Mouse (Mus musculus): Measurements from ENCODE around the gene Clec10a. TPM values are rescaled to one million over a fixed set of nuclear protein-coding genes. Genes with fewer than 3 reads are reported as not detected.
A peak's percentile ranks its signal among the peaks of the same experiment; 100 is the strongest.
"Not testable (repeated sequence)": the region's sequence is repeated elsewhere in the genome, so short reads cannot be mapped to it uniquely, and the experiment has no call there.

The Clec10a gene
- polyA plus RNA-seq, 1 experiment from 2014 or later: 0.61 TPM

- peak; percentile 36; the same call in 1 of the 2 replicates for ATAC-seq (ENCODE audit: low FRiP score, low read depth)
Observed at GRCm38 (mm10) chr11:70168136-70168535, 12.1 kb downstream of the Clec10a start.

DNA sequence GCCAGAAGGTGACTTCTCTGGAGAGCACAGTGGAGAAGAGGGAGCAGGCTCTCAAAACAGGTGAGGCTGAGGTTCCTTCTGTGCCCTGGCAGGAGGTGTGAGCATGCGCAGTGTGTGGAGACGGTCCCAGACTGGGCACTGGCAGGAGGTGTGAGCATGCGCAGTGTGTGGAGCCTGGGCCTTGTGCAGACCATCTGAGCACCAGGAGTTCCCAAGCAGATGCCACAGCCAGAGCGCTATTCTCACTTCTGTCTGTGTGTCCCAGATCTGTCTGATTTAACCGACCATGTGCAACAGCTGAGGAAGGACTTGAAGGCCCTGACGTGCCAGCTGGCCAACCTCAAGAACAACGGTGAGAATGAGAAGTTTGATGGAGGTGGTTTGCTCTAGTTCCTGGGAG is 13.5 kb downstream of the Clec10a start:
- not testable (repeated sequence) for H3K27ac ChIP-seq; H3K4me3 ChIP-seq; H3K4me2 ChIP-seq (replicated peaks); H3K36me3 ChIP-seq; H3K27me3 ChIP-seq; ATAC-seq (ENCODE audit: low FRiP score, low read depth); H3K9ac ChIP-seq; H3K9me3 ChIP-seq
- H3K4me1 ChIP-seq: peaks cover 10% of the 10 kb centered on the region; the same call in 1 of the 2 replicates
- WGBS: 87% methylated on average over 7 of the region's 7 CpGs

More at GRCm38 (mm10) chr11:70168136-70168535, 12.1 kb downstream of the Clec10a start:
- no peaks in the 10 kb centered on the region for H3K9me3 ChIP-seq
- H3K36me3 ChIP-seq: no peaks in the 10 kb centered on the region
- no peak overlapping the region for H3K4me2 ChIP-seq (replicated peaks)
- no peaks in the 10 kb centered on the region for H3K27me3 ChIP-seq
- 34% methylated on average over 7 of the region's 7 CpGs for WGBS
- no peak overlapping the region for H3K4me3 ChIP-seq
- peaks cover 10% of the 10 kb centered on the region; the same call in 1 of the 2 replicates for H3K4me1 ChIP-seq
- no peak overlapping the region for H3K9ac ChIP-seq
- no peak overlapping the region for H3K27ac ChIP-seq

DNA sequence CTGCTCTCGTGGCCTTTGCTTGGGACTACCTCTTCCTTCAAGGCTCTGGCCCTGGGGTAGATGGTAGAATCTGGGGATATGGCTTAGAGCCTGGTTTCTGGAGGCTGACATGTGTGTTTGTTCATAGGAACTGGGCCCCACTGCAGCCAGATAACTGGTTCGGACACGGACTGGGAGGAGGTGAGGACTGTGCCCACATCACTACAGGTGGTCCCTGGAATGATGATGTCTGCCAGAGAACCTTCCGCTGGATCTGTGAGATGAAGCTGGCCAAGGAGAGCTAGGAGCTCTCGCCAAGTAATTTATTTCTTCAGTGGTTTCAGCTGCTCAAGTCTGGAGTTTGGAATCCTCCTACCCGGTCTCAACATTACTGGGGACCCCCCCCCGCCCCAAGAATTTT is 14.3 kb downstream of the Clec10a start:
- H3K4me1 ChIP-seq: peaks cover 10% of the 10 kb centered on the region; the same call in 1 of the 2 replicates
- H3K4me2 ChIP-seq (replicated peaks): no peak overlapping the region
- H3K9ac ChIP-seq: no peak overlapping the region
- H3K4me3 ChIP-seq: no peak overlapping the region
- H3K27me3 ChIP-seq: no peaks in the 10 kb centered on the region
- ATAC-seq (ENCODE audit: low FRiP score, low read depth): no peak
- 73% methylated on average over 7 of the region's 7 CpGs for WGBS
- H3K36me3 ChIP-seq: no peaks in the 10 kb centered on the region
- no peaks in the 10 kb centered on the region for H3K9me3 ChIP-seq
- H3K27ac ChIP-seq: no peak overlapping the region

- H3K9me3 ChIP-seq: no peaks in the 10 kb centered on the region
- no peak overlapping the region for H3K27ac ChIP-seq
- WGBS: 83% methylated on average over 7 of the region's 7 CpGs
- H3K36me3 ChIP-seq: no peaks in the 10 kb centered on the region
- no peak overlapping the region for H3K4me2 ChIP-seq (replicated peaks)
- no peak overlapping the region for H3K9ac ChIP-seq
- ATAC-seq (ENCODE audit: low FRiP score, low read depth): no peak
- no peak overlapping the region for H3K4me3 ChIP-seq
- H3K4me1 ChIP-seq: peaks cover 10% of the 10 kb centered on the region; the same call in 1 of the 2 replicates
- no peaks in the 10 kb centered on the region for H3K27me3 ChIP-seq
Observed at GRCm38 (mm10) chr11:70171181-70171580, 15.2 kb downstream of the Clec10a start.

DNA sequence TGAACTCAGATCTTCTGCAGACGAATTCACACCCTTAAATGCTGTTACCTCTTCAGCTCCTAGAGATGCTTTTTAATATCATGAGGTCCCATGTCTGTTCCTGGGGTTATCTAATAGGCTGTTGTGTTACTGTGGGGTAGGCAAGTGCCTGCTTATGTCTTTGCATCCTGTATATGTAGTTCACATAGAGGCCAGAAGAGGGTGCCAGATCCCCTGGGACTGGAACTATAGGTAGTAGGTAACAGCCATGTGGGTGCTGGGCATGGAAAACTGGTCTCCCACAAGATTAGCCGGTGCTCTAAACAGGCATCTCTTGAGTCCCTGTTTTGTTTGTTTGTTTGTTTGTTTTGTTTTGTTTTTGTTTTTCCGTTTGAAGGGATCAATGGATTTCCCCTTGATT is 15.8 kb downstream of the Clec10a start:
- Histone ChIP-seq H3K4me3 (no peak overlapping the region), H3K4me1 (peaks cover 10% of the 10 kb centered on the region; the same call in 1 of the 2 replicates), H3K9me3 (no peaks in the 10 kb centered on the region), H3K9ac (no peak overlapping the region), H3K4me2 (replicated peaks) (no peak overlapping the region), H3K27me3 (no peaks in the 10 kb centered on the region), H3K27ac (no peak overlapping the region), H3K36me3 (no peaks in the 10 kb centered on the region)
- WGBS: 57% methylated on average over 3 of the region's 3 CpGs
- no peak for ATAC-seq (ENCODE audit: low FRiP score, low read depth)

- Histone ChIP-seq H3K4me1 (peaks cover 10% of the 10 kb centered on the region; the same call in 1 of the 2 replicates), H3K27ac (no peak overlapping the region), H3K9me3 (no peaks in the 10 kb centered on the region), H3K4me3 (no peak overlapping the region), H3K9ac (no peak overlapping the region), H3K4me2 (replicated peaks) (no peak overlapping the region), H3K27me3 (no peaks in the 10 kb centered on the region), H3K36me3 (no peaks in the 10 kb centered on the region)
- WGBS: 54% methylated on average over 5 of the region's 5 CpGs
- ATAC-seq (ENCODE audit: low FRiP score, low read depth): no peak
Observed at GRCm38 (mm10) chr11:70172298-70172697, 16.3 kb downstream of the Clec10a start.

DNA sequence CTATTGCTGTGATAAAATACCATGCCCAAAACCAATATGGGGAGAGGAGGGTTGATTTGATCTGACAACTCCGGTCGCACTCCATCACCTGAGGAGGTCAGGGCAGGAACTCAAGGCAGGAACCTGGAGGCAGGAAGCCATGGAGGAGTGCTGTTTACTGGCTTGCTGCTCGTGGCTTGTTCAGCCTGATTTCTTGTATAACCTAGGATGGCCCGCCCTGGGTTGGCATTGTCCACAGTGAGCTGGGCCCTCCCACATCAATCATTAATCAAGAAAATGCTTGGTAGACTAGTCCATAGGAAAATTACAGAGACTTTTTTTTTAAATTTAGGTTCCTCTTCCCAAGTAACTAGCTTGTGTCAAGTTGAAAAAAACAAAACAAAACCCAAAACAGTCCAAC is 18.5 kb downstream of the Clec10a start:
- no peak overlapping the region for H3K4me2 ChIP-seq (replicated peaks)
- H3K4me1 ChIP-seq: no peaks in the 10 kb centered on the region
- no peaks in the 10 kb centered on the region for H3K27me3 ChIP-seq
- no peaks in the 10 kb centered on the region for H3K36me3 ChIP-seq
- no peak overlapping the region for H3K4me3 ChIP-seq
- no peak overlapping the region for H3K9ac ChIP-seq
- 84% methylated on average over 4 of the region's 4 CpGs for WGBS
- H3K9me3 ChIP-seq: 0 out of 2 replicates have a peak, but pooled peaks cover 3% of the 10 kb centered on the region
- no peak for ATAC-seq (ENCODE audit: low FRiP score, low read depth)
- no peak overlapping the region for H3K27ac ChIP-seq

DNA sequence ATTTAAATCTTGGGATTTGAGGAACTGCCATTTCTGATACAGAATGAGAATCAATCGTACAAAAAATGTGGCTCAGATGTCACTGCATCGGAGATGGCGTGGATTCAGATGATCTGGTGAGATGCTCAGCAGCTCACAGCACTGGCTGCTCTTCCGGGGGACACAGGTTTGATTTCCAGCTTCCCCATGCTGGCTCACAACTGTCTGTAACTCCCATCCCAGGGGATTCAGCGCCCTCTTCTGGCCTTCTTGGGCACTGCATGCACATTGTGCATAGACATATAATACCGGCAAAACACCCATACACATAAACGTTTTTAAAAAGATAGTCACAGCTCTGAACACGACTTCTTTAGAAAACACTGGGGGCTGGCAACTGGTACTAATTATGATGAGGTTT is 21.6 kb downstream of the Clec10a start:
- H3K27ac ChIP-seq: no peak overlapping the region
- WGBS: 74% methylated on average over 8 of the region's 8 CpGs
- no peak for ATAC-seq (ENCODE audit: low FRiP score, low read depth)
- no peaks in the 10 kb centered on the region for H3K36me3 ChIP-seq
- no peak overlapping the region for H3K9ac ChIP-seq
- H3K27me3 ChIP-seq: no peaks in the 10 kb centered on the region
- H3K4me1 ChIP-seq: no peaks in the 10 kb centered on the region
- 0 out of 2 replicates have a peak, but pooled peaks cover 3% of the 10 kb centered on the region for H3K9me3 ChIP-seq
- H3K4me2 ChIP-seq (replicated peaks): no peak overlapping the region
- no peak overlapping the region for H3K4me3 ChIP-seq

- no peak overlapping the region for H3K4me2 ChIP-seq (replicated peaks)
- no peaks in the 10 kb centered on the region for H3K36me3 ChIP-seq
- H3K9me3 ChIP-seq: 0 out of 2 replicates have a peak, but pooled peaks cover 3% of the 10 kb centered on the region
- H3K9ac ChIP-seq: no peak overlapping the region
- ATAC-seq (ENCODE audit: low FRiP score, low read depth): no peak
- no peaks in the 10 kb centered on the region for H3K4me1 ChIP-seq
- no peaks in the 10 kb centered on the region for H3K27me3 ChIP-seq
- WGBS: 89% methylated on average over 11 of the region's 11 CpGs
- H3K4me3 ChIP-seq: no peak overlapping the region
- H3K27ac ChIP-seq: no peak overlapping the region
Observed at GRCm38 (mm10) chr11:70178311-70178710, 22.3 kb downstream of the Clec10a start.

GRCm38 (mm10) chr11:70178756-70179155 is 22.8 kb downstream of the Clec10a start:
- ATAC-seq (ENCODE audit: low FRiP score, low read depth): no peak

DNA sequence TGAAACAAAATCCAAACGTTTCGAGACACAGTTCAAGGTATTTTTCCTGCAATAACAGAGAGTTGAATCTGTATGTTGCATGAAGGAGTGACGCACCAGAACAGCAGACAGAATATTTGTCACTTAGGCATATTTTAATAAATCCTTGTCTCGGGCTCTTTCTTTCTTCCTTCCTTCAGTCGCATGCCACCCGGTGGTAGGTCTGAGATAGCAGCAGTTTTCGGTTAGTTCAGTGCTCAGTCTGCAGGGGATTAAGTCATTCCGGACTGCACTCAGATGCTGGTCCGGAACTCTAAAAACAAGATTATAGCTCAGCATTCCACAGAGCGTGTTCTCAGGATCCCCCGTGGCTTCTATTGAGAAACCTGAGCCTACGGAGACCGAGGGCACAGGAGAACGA is 23.4 kb downstream of the Clec10a start:
- whole genome bisulfite sequencing: 37% methylated on average over 14 of the region's 14 CpGs
- H3K4me1 ChIP-seq: no peaks in the 10 kb centered on the region
- H3K27me3 ChIP-seq: no peaks in the 10 kb centered on the region
- H3K4me3 ChIP-seq: no peak overlapping the region
- no peak for ATAC-seq (ENCODE audit: low FRiP score, low read depth)
- peak overlapping the region; percentile 36; the same call in 1 of the 2 replicates for H3K4me2 ChIP-seq (replicated peaks)
- H3K27ac ChIP-seq: no peak overlapping the region
- 0 out of 2 replicates have a peak, but pooled peaks cover 3% of the 10 kb centered on the region for H3K9me3 ChIP-seq
- H3K9ac ChIP-seq: no peak overlapping the region
- H3K36me3 ChIP-seq: no peaks in the 10 kb centered on the region

More at GRCm38 (mm10) chr11:70178756-70179155, 22.8 kb downstream of the Clec10a start:
- H3K4me3 ChIP-seq: no peak overlapping the region
- no peaks in the 10 kb centered on the region for H3K27me3 ChIP-seq
- H3K27ac ChIP-seq: no peak overlapping the region
- H3K4me1 ChIP-seq: no peaks in the 10 kb centered on the region
- no peaks in the 10 kb centered on the region for H3K36me3 ChIP-seq
- H3K4me2 ChIP-seq (replicated peaks): no peak overlapping the region
- WGBS: 77% methylated on average over 11 of the region's 11 CpGs
- H3K9ac ChIP-seq: no peak overlapping the region
- H3K9me3 ChIP-seq: 0 out of 2 replicates have a peak, but pooled peaks cover 3% of the 10 kb centered on the region

- whole genome bisulfite sequencing: 85% methylated on average over 4 of the region's 4 CpGs
- Histone ChIP-seq H3K4me3 (no peak overlapping the region), H3K9me3 (0 out of 2 replicates have a peak, but pooled peaks cover 3% of the 10 kb centered on the region), H3K4me1 (no peaks in the 10 kb centered on the region), H3K27ac (no peak overlapping the region), H3K27me3 (no peaks in the 10 kb centered on the region), H3K36me3 (no peaks in the 10 kb centered on the region), H3K4me2 (replicated peaks) (no peak overlapping the region), H3K9ac (no peak overlapping the region)
- ATAC-seq (ENCODE audit: low FRiP score, low read depth): no peak
Observed at GRCm38 (mm10) chr11:70180496-70180895, 24.5 kb downstream of the Clec10a start.

- H3K27ac ChIP-seq: no peak overlapping the region
- H3K4me1 ChIP-seq: no peaks in the 10 kb centered on the region
- H3K27me3 ChIP-seq: no peaks in the 10 kb centered on the region
- ATAC-seq (ENCODE audit: low FRiP score, low read depth): no peak
- no peak overlapping the region for H3K4me3 ChIP-seq
- WGBS: 70% methylated on average over 7 of the region's 7 CpGs
- H3K36me3 ChIP-seq: no peaks in the 10 kb centered on the region
- no peak overlapping the region for H3K4me2 ChIP-seq (replicated peaks)
- no peaks in the 10 kb centered on the region for H3K9me3 ChIP-seq
- no peak overlapping the region for H3K9ac ChIP-seq
Observed at GRCm38 (mm10) chr11:70185120-70185519, 29.1 kb downstream of the Clec10a start.
